Mouse (Mus musculus) midbrain, embryonic 11.5 days (tissue): Measurements from ENCODE around the gene Tnni3k. TPM values are rescaled to one million over a fixed set of nuclear protein-coding genes. Genes with fewer than 3 reads are reported as not detected.

Source experiments
- ATAC-seq: fragments of 200-750 bp; cut with Nextera tagmentation; 2 replicates; pipeline ENCODE4 v1.8.0; 2017; ENCODE audit warnings: moderate TSS enrichment, moderate library complexity; ENCODE audit not compliant: low FRiP score
- DNase-seq: peaks from one replicate; pipeline ENCODE4 v3.0.0; 2015; ENCODE audit warnings: low spot score; ENCODE audit errors: missing footprints
- H3K27ac ChIP-seq: fragments of 300-500 bp; sonication (generic); 2 replicates; pipeline ENCODE4 v1.5.1; 2014; ENCODE audit warnings: low read depth, low read length
- H3K27me3 ChIP-seq: fragments of 300-500 bp; sonication (generic); 2 replicates; pipeline ENCODE4 v1.6.1; 2014; ENCODE audit warnings: mild to moderate bottlenecking, low read length, moderate library complexity, mixed read lengths; ENCODE audit not compliant: control insufficient read depth, insufficient read depth
- H3K36me3 ChIP-seq: fragments of 300-500 bp; sonication (generic); 2 replicates; pipeline ENCODE4 v1.6.1; 2014; ENCODE audit warnings: mild to moderate bottlenecking, low read length, moderate library complexity, mixed read lengths; ENCODE audit not compliant: control insufficient read depth, insufficient read depth
- H3K4me1 ChIP-seq: fragments of 300-500 bp; sonication (generic); 2 replicates; pipeline ENCODE4 v1.6.1; 2014; ENCODE audit warnings: low read length; ENCODE audit not compliant: control insufficient read depth, insufficient read depth
- H3K4me2 ChIP-seq: fragments of 300-500 bp; sonication (generic); 2 replicates; pipeline ENCODE4 v1.6.1; 2014; ENCODE audit warnings: mild to moderate bottlenecking, moderate library complexity
- H3K4me3 ChIP-seq: fragments of 300-500 bp; sonication (generic); 2 replicates; pipeline ENCODE4 v1.5.1; 2014; ENCODE audit warnings: low read depth, low read length
- H3K9ac ChIP-seq: fragments of 300-500 bp; sonication (generic); 2 replicates; pipeline ENCODE4 v1.6.1; 2014; ENCODE audit warnings: low read length
- H3K9me3 ChIP-seq: fragments of 300-500 bp; sonication (generic); 2 replicates; pipeline ENCODE4 v1.6.1; 2016; ENCODE audit warnings: low read length; ENCODE audit not compliant: control insufficient read depth
- WGBS: fragments of 180-500 bp; shearing (Covaris S2); extraction: QIAGEN DNeasy Blood & Tissue Kit; methylation state at CpG from one replicate; pipeline ENCODE4 v1.1.7; 2014; 5-methylcytosine and 5-hydroxymethylcytosine counted together
- polyA plus RNA-seq: library from polyadenylated mRNA; unstranded; fragments of >200 nt; fragmentation: Nextera tagmentation; extraction: Ambion mirVana; gene quantifications from 2 replicates; pipeline ENCODE4 v1.2.1, GENCODE M21; 2014

Tnni3k gene
- polyA plus RNA-seq, 1 experiment from 2014 or later = 0.04 TPM

- Histone ChIP-seq H3K27me3 (no peaks in the 10 kb centered on the region), H3K9me3 (no peaks in the 10 kb centered on the region), H3K36me3 (no peaks in the 10 kb centered on the region), H3K4me1 (no peaks in the 10 kb centered on the region), H3K27ac (no peak overlapping the region), H3K9ac (no peak overlapping the region), H3K4me3 (no peak overlapping the region), H3K4me2 (no peak overlapping the region)
- 93% methylated on average over 3 of the region's 3 CpGs for WGBS
- DNase-seq (no peak), ATAC-seq (no peak)
Observed at GRCm38 (mm10) chr3:154755225-154755624, 300.0 kb downstream of the Tnni3k start.

- no peak overlapping the region for H3K9ac ChIP-seq
- 51% methylated on average over 3 of the region's 3 CpGs for WGBS
- H3K36me3 ChIP-seq = no peaks in the 10 kb centered on the region
- DNase-seq (no peak), ATAC-seq (no peak)
- H3K9me3 ChIP-seq = no peaks in the 10 kb centered on the region
- H3K27ac ChIP-seq = no peak overlapping the region
- H3K4me1 ChIP-seq = no peaks in the 10 kb centered on the region
- no peak overlapping the region for H3K4me3 ChIP-seq
- H3K4me2 ChIP-seq = no peak overlapping the region
- no peaks in the 10 kb centered on the region for H3K27me3 ChIP-seq
Observed at GRCm38 (mm10) chr3:154754505-154754904, 300.7 kb downstream of the Tnni3k start.

- WGBS = 89% methylated on average over 2 of the region's 2 CpGs
- DNase-seq = no peak
- no peak overlapping the region for H3K9ac ChIP-seq
- no peak overlapping the region for H3K4me3 ChIP-seq
- H3K4me2 ChIP-seq = no peak overlapping the region
- no peak for ATAC-seq
- no peaks in the 10 kb centered on the region for H3K27me3 ChIP-seq
- H3K4me1 ChIP-seq = no peaks in the 10 kb centered on the region
- H3K9me3 ChIP-seq = no peaks in the 10 kb centered on the region
- H3K27ac ChIP-seq = no peak overlapping the region
- no peaks in the 10 kb centered on the region for H3K36me3 ChIP-seq
Observed at GRCm38 (mm10) chr3:154744317-154744716, 310.9 kb downstream of the Tnni3k start.

- Histone ChIP-seq H3K4me3 (no peak overlapping the region), H3K36me3 (no peaks in the 10 kb centered on the region), H3K9me3 (no peaks in the 10 kb centered on the region), H3K27me3 (no peaks in the 10 kb centered on the region), H3K4me2 (no peak overlapping the region), H3K27ac (no peak overlapping the region), H3K9ac (no peak overlapping the region), H3K4me1 (no peaks in the 10 kb centered on the region)
- WGBS = 66% methylated on average over 5 of the region's 5 CpGs
- ATAC-seq (no peak), DNase-seq (no peak)
Observed at GRCm38 (mm10) chr3:154742927-154743326, 312.3 kb downstream of the Tnni3k start.

- no peak overlapping the region for H3K4me2 ChIP-seq
- no peak overlapping the region for H3K9ac ChIP-seq
- no peak overlapping the region for H3K27ac ChIP-seq
- no peak for DNase-seq
- no peaks in the 10 kb centered on the region for H3K36me3 ChIP-seq
- H3K9me3 ChIP-seq = no peaks in the 10 kb centered on the region
- no peaks in the 10 kb centered on the region for H3K4me1 ChIP-seq
- H3K4me3 ChIP-seq = no peak overlapping the region
- no peak for ATAC-seq
- WGBS = 68% methylated on average over 5 of the region's 5 CpGs
- H3K27me3 ChIP-seq = no peaks in the 10 kb centered on the region
Observed at GRCm38 (mm10) chr3:154741496-154741895, 313.7 kb downstream of the Tnni3k start.

Other genes starting within 250 kb of the Tnni3k start
- 22.8 and 25.3 TPM in 2 replicates for gene Fpgt, start 38.0 kb upstream of the Tnni3k start, polyA plus RNA-seq
- gene Lrriq3, start 38.0 kb upstream of the Tnni3k start, polyA plus RNA-seq = 1.4 and 1.7 TPM in 2 replicates